Mouse (Mus musculus): ENCODE measurements around the gene Ccr8.
A peak's percentile ranks its signal among the peaks of the same experiment; 100 is the strongest.

The Ccr8 gene

GRCm38 (mm10) chr9:120133755-120134475 is 42.0 kb downstream of the Ccr8 start:
- no peak for DNase-seq

- DNase-seq = no peak
Measured at GRCm38 (mm10) chr9:120134529-120135160, 42.7 kb downstream of the Ccr8 start.

- no peak for DNase-seq
Measured at GRCm38 (mm10) chr9:120135454-120135853, 43.5 kb downstream of the Ccr8 start.

- DNase-seq = peak; percentile 65
Measured at GRCm38 (mm10) chr9:120140652-120141051, 48.7 kb downstream of the Ccr8 start.

GRCm38 (mm10) chr9:120144474-120144873 is 52.6 kb downstream of the Ccr8 start:
- DNase-seq = no peak
